Mouse (Mus musculus) monocyte, adult 5-6 weeks (primary cell): ENCODE measurements around the gene Gm3435. TPM values are rescaled to one million over a fixed set of nuclear protein-coding genes. Genes with fewer than 3 reads are reported as not detected.
"Not testable (repeated sequence)": the region's sequence is repeated elsewhere in the genome, so short reads cannot be mapped to it uniquely, and the experiment has no call there.

Experiments
- ATAC-seq: fragments of 153-309, 156-312 bp; replicated peaks from 2 replicates; pipeline ENCODE4 v1.8.0; 2017; ENCODE audit warnings: mild to moderate bottlenecking; ENCODE audit not compliant: low TSS enrichment, insufficient number of reproducible peaks, severe bottlenecking, poor library complexity, low FRiP score
- total RNA-seq: library from RNA; stranded (forward); fragments of 200-1000, 200-491, 200-594 nt; gene quantifications from 3 replicates; pipeline ENCODE4 v1.2.3, GENCODE M21; 2017

Gm3435 gene
- total RNA-seq, 1 experiment from 2014 or later = 3.3 TPM

GRCm38 (mm10) chr17:15024502-15025193 lies 14.7 kb downstream of the Gm3435 start:
- ATAC-seq = peak; percentile 41

- ATAC-seq = not testable (repeated sequence)
These were observed 15.5 kb downstream of the Gm3435 start for GRCm38 (mm10) chr17:15025513-15025912.

GRCm38 (mm10) chr17:15031414-15031813 lies 21.4 kb downstream of the Gm3435 start:
- ATAC-seq = not testable (repeated sequence)

- peak; percentile 67 for ATAC-seq
These were observed 30.5 kb downstream of the Gm3435 start for GRCm38 (mm10) chr17:15040455-15040854.

GRCm38 (mm10) chr17:15041175-15041729 lies 31.3 kb downstream of the Gm3435 start, which contains the start of the genes Ermard, Tcte3 and Gm3448:
Ermard (plus strand) TSS chr17:15041208.
Tcte3 (minus strand) TSS chr17:15041488.
Gm3448 (minus strand) TSS chr17:15041537.
- ATAC-seq = peak; percentile 94

GRCm38 (mm10) chr17:15050338-15050737 lies 40.4 kb downstream of the Gm3435 start:
- ATAC-seq = not testable (repeated sequence)

- peak; percentile 79 for ATAC-seq
These were observed 42.8 kb downstream of the Gm3435 start for GRCm38 (mm10) chr17:15052766-15053165.

GRCm38 (mm10) chr17:15053183-15053828 lies 43.3 kb downstream of the Gm3435 start:
- ATAC-seq = peak; percentile 45; the same call in 1 of the 2 replicates

- ATAC-seq = not testable (repeated sequence)
These were observed 43.8 kb downstream of the Gm3435 start for GRCm38 (mm10) chr17:15053829-15054200.

- ATAC-seq = no peak
These were observed 45.9 kb downstream of the Gm3435 start for GRCm38 (mm10) chr17:15055925-15056324.

- no peak for ATAC-seq
These were observed 48.2 kb downstream of the Gm3435 start for GRCm38 (mm10) chr17:15058161-15058591.

GRCm38 (mm10) chr17:15059646-15060045 lies 49.7 kb downstream of the Gm3435 start:
- ATAC-seq = no peak

- no peak for ATAC-seq
These were observed 50.4 kb downstream of the Gm3435 start for GRCm38 (mm10) chr17:15060356-15060755.

- ATAC-seq = no peak
These were observed 55.5 kb downstream of the Gm3435 start for GRCm38 (mm10) chr17:15065391-15066024.

- ATAC-seq = no peak
These were observed 56.1 kb downstream of the Gm3435 start for GRCm38 (mm10) chr17:15066066-15066465.

- no peak for ATAC-seq
These were observed 56.9 kb downstream of the Gm3435 start for GRCm38 (mm10) chr17:15066911-15067310.

- ATAC-seq = no peak
These were observed 58.2 kb downstream of the Gm3435 start for GRCm38 (mm10) chr17:15068040-15068792.

GRCm38 (mm10) chr17:15069124-15069523 lies 59.1 kb downstream of the Gm3435 start:
- ATAC-seq = no peak
